Mouse (Mus musculus) embryo, embryonic 10.5 days (tissue): ENCODE results near the gene Tpra1.

Experiments used
- DNase-seq: peaks from one replicate; pipeline ENCODE4 v3.0.0-alpha.2; 2015; ENCODE audit warnings: low spot score

The Tpra1 gene

DNA sequence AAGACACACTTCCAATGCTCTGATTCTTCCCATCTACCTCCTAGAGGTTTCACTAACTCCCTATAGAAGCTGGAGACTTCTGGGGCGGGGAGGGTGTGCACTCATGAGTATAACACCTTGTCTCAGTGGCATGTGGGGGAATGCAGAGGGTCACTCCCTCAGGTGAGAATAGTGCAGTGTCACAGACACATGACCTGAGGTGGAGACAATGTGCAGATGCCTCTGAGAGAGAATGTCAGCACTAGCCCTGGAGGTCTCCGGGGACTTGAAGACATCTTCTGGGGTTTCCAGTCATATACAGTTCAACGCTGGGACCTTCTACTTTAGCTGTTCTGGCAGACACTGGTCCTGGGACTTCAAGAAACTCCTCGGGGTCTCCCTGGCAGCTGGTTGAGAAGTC is 55.3 kb downstream of the Tpra1 start:
- no peak for DNase-seq

DNA sequence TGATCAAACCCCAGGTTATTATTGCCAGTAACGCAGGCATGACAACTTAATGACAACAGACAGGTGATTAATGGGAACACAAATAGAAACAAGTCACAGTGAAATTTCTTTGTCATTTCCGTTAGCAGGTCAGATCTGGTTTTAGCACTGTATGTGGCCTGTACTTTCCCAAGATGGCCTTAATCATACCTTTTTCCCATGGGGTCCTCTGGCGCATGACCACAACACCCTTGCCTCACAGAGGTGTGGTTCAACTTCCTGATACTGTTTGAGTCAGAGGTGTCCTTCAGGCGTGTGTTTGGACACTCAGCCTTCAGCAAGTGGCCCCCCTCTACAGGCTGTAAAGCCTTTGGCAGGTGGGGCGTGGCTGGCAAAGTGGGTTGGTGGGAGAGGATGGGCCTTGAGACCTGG is 55.8 kb downstream of the Tpra1 start:
- DNase-seq, result no peak

DNA sequence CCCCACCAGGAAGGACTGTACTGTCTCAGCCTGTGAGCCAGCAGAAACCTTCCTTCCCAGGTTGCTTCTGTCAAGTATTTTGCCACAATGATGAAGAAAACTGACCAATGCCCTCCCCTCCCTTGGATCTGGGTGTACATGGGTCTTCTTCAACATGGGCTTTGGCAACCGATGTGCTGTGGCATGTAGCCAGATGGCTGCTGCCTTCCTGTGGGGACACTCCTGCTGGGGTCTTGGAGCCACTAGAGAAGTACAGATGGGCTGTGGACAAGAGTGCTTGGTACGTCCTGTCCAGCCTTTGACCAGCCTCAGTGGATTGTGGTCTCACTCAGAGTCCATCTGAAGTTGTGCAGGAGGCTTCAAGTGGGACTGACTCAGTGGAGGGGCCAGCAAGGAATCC is 56.3 kb downstream of the Tpra1 start:
- DNase-seq, result no peak

DNA sequence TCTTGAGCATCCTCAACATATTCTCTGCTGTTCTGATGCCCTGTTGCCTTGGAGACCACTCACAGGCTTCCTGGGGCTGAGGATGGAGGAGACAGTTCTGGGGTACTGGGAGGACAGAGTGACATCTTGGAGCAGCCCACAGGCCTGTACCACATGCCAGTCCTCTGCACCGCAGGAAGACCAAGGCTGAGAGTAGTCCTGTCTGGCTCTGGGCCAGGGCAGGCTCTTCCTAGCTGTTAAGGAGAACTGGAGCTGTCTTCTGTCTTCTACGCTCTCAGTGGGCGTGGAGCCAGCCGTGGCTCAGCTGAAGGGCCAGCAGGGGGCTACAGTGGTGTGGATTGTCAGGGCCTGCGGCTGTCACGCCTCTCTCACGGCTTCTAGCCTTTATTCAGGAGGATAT is 57.8 kb downstream of the Tpra1 start:
- no peak for DNase-seq

DNA sequence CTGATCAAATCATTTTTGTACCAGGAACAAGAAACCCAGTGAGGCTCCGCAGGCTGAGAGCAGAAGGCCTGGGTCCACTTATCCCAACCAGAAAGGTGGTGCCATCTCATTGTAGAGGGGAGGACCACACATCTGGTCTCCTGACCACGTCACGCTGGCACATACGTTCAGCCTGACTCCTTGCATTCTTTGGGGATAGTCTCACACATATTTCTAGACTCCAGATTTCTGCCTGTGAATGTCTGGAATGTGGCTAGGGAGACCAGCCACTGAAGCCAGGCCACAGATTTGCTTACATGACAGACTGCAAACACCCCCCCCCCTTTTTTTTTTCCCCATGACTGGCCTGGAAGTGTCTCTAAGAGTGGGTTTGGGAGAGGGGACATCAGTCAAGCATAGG is 58.9 kb downstream of the Tpra1 start:
- DNase-seq, result no peak
